Comparison of ENCODE assay signal across 10 mouse cellular contexts in genomic region chr5:39623304-39624217, GRCm38 (mm10).
DNase-seq lines count a peak whose midpoint lies in the region; ATAC-seq and TF ChIP-seq lines count a peak whose summit lies in the region.
"Had no signal": no experiment of that assay in that cellular context is flagged by ENCODE, and none has a peak within 500 bp of the region (broad histone marks: within the 10 kb centered on the region; RNA-seq: fewer than 3 reads in every experiment).

No protein-coding gene starts in this region.

- no peak overlapping the region for H3K4me3 ChIP-seq in forebrain, postnatal 0 days (ENCODE audit: low read depth, low read length)
- no peak overlapping the region for H3K4me3 ChIP-seq in forebrain, embryonic 11.5 days (ENCODE audit: low read depth, low read length)
- H3K4me3 ChIP-seq in hindbrain, embryonic 12.5 days, result no peak overlapping the region
- no peak overlapping the region for H3K4me3 ChIP-seq in hindbrain, embryonic 16.5 days (ENCODE audit: low read length)
- H3K4me3 ChIP-seq: embryonic facial prominence, embryonic 15.5 days had no signal

- peaks cover 10% of the 10 kb centered on the region for H3K4me1 ChIP-seq in forebrain, postnatal 0 days (ENCODE audit: insufficient read depth)
- no peaks in the 10 kb centered on the region; the same call in 1 of the 2 replicates for H3K4me1 ChIP-seq in forebrain, embryonic 11.5 days (replicated peaks; ENCODE audit: control insufficient read depth, insufficient read depth, low read length)
- H3K4me1 ChIP-seq in hindbrain, embryonic 12.5 days, result peaks cover 8% of the 10 kb centered on the region
- H3K4me1 ChIP-seq in hindbrain, embryonic 16.5 days (ENCODE audit: control insufficient read depth, insufficient read depth, low read depth, low read length), result peaks cover 5% of the 10 kb centered on the region; the same call in 1 of the 2 replicates

- H3K9me3 ChIP-seq in forebrain, postnatal 0 days (ENCODE audit: low read length), result no peaks in the 10 kb centered on the region
- no peaks in the 10 kb centered on the region for H3K9me3 ChIP-seq in forebrain, embryonic 11.5 days (ENCODE audit: control insufficient read depth, low read length)
- no peaks in the 10 kb centered on the region for H3K9me3 ChIP-seq in hindbrain, embryonic 12.5 days (replicated peaks)
- no peaks in the 10 kb centered on the region for H3K9me3 ChIP-seq in hindbrain, embryonic 16.5 days (ENCODE audit: control insufficient read depth, low read length)
- H3K9me3 ChIP-seq: embryonic facial prominence, embryonic 15.5 days had no signal

- no peaks in the 10 kb centered on the region for H3K27me3 ChIP-seq in forebrain, postnatal 0 days (ENCODE audit: insufficient read depth, low read length)
- no peaks in the 10 kb centered on the region for H3K27me3 ChIP-seq in forebrain, embryonic 11.5 days (ENCODE audit: control insufficient read depth, insufficient read depth, low read length)
- no peaks in the 10 kb centered on the region for H3K27me3 ChIP-seq in hindbrain, embryonic 12.5 days
- H3K27me3 ChIP-seq in hindbrain, embryonic 16.5 days (replicated peaks; ENCODE audit: control insufficient read depth, insufficient read depth, low read length), result no peaks in the 10 kb centered on the region
- H3K27me3 ChIP-seq: embryonic facial prominence, embryonic 15.5 days had no signal

- no peak overlapping the region for H3K4me2 ChIP-seq in forebrain, postnatal 0 days (ENCODE audit: low read depth)
- H3K4me2 ChIP-seq in forebrain, embryonic 11.5 days (ENCODE audit: low read depth, low read length, severe bottlenecking), result no peak overlapping the region
- no peak overlapping the region for H3K4me2 ChIP-seq in hindbrain, embryonic 12.5 days (replicated peaks)
- no peak overlapping the region for H3K4me2 ChIP-seq in hindbrain, embryonic 16.5 days (ENCODE audit: low read length)
- H3K4me2 ChIP-seq: embryonic facial prominence, embryonic 15.5 days had no signal

- H3K36me3 ChIP-seq in forebrain, postnatal 0 days (ENCODE audit: insufficient read depth), result no peaks in the 10 kb centered on the region
- no peaks in the 10 kb centered on the region for H3K36me3 ChIP-seq in forebrain, embryonic 11.5 days (ENCODE audit: control insufficient read depth, insufficient read depth, low read length)
- H3K36me3 ChIP-seq in hindbrain, embryonic 12.5 days, result no peaks in the 10 kb centered on the region
- H3K36me3 ChIP-seq in hindbrain, embryonic 16.5 days (ENCODE audit: control insufficient read depth, insufficient read depth, low read length), result no peaks in the 10 kb centered on the region
- H3K36me3 ChIP-seq: embryonic facial prominence, embryonic 15.5 days had no signal

- no peak overlapping the region for H3K9ac ChIP-seq in forebrain, postnatal 0 days
- no peak overlapping the region for H3K9ac ChIP-seq in forebrain, embryonic 11.5 days (ENCODE audit: low read length)
- H3K9ac ChIP-seq in hindbrain, embryonic 12.5 days, result no peak overlapping the region
- H3K9ac ChIP-seq in hindbrain, embryonic 16.5 days (ENCODE audit: low read depth, low read length), result no peak overlapping the region
- H3K9ac ChIP-seq: embryonic facial prominence, embryonic 15.5 days had no signal

- no peak for TF ChIP-seq CTCF in forebrain, postnatal 0 days (IDR thresholded peaks at IDR 0.05; ENCODE audit: low read depth)

- ATAC-seq in forebrain, postnatal 0 days, result peak; percentile 56
- no peak for ATAC-seq in forebrain, embryonic 11.5 days (replicated peaks; ENCODE audit: low FRiP score)
- ATAC-seq in hindbrain, embryonic 12.5 days (ENCODE audit: low FRiP score), result peak; percentile 27; the same call in 1 of the 2 replicates
- ATAC-seq in hindbrain, embryonic 16.5 days, result no peak
- ATAC-seq in granulocyte monocyte progenitor cell, adult 5-6 weeks (replicated peaks; ENCODE audit: poor library complexity, severe bottlenecking), result no peak

- no peak overlapping the region for H3K27ac ChIP-seq in forebrain, postnatal 0 days (ENCODE audit: low read depth, low read length)
- H3K27ac ChIP-seq in forebrain, embryonic 11.5 days (ENCODE audit: low read depth, low read length), result no peak overlapping the region
- H3K27ac ChIP-seq in hindbrain, embryonic 12.5 days, result no peak overlapping the region
- no peak overlapping the region for H3K27ac ChIP-seq in hindbrain, embryonic 16.5 days (ENCODE audit: low read depth, low read length)
- H3K27ac ChIP-seq: embryonic facial prominence, embryonic 15.5 days had no signal

- peak; percentile 45 for DNase-seq in forebrain, postnatal 0 days
- no peak for DNase-seq in forebrain, embryonic 11.5 days (ENCODE audit: low spot score)
- peak; percentile 45 for DNase-seq in brain, adult 2 months (ENCODE audit: low read depth, low spot score)
- peak; percentile 33 for DNase-seq in fibroblast of lung, adult 2 months (ENCODE audit: low read depth)
- DNase-seq in ovary, postnatal 36 days (ENCODE audit: low spot score), result no peak
- DNase-seq: thymus, postnatal 25 days had no signal

- 60% methylated on average over 13 of the region's 13 CpGs for WGBS in forebrain, postnatal 0 days
- WGBS in forebrain, embryonic 11.5 days, result 86% methylated on average over 13 of the region's 13 CpGs
- 59% methylated on average over 13 of the region's 13 CpGs for WGBS in hindbrain, embryonic 12.5 days
- 62% methylated on average over 13 of the region's 13 CpGs for WGBS in hindbrain, embryonic 16.5 days

Comparison
In these comparisons a context has a peak if more than half of its experiments do, and no peak if none do; other contexts are left out.
1. ATAC-seq: peak in forebrain, postnatal 0 days (single experiment) and hindbrain, embryonic 12.5 days (single experiment); none in forebrain, embryonic 11.5 days (single experiment), hindbrain, embryonic 16.5 days (single experiment) and granulocyte monocyte progenitor cell, adult 5-6 weeks (single experiment).
2. DNase-seq: peak in forebrain, postnatal 0 days (single experiment), brain, adult 2 months (single experiment) and fibroblast of lung, adult 2 months (single experiment); none in forebrain, embryonic 11.5 days (single experiment) and ovary, postnatal 36 days (single experiment).